Mouse (Mus musculus): ENCODE measurements at regions not wholly inside any gene's neighbourhood (a gene's known extent, or its start where the extent isn't known, plus 50 kb on each side); places are given as distances from the start of the nearest gene placed in this dataset.

DNA sequence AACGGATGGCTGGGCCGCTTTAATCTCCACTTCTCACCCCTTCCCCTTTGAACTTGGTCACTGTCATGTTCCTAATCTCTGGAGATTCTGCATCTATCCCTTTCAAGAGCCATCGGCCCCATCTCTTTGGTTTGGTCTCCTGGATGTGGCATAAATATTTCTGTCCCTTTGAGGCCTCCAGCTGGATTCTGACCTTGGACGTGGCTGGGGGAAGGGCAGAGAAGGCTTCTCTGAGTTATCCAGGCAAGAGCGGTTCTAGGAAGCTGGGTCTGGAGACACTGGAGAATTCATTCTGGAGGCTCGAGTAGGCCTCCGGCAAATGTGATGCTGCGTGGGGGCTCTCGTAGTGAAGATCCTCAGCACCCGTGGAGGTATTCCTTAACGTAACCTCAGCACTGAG lies 400.6 kb downstream of the Med13l start:
- TF ChIP-seq NANOG (IDR thresholded peaks at IDR 0.05; ENCODE audit: borderline replicate concordance, low read length) = no peak
- TF ChIP-seq CTCF (conservative IDR thresholded peaks at IDR 0.05; ENCODE audit: low read length) = no peak
